Mouse (Mus musculus) ovary, postnatal 36 days (tissue): ENCODE results near the gene Gm21767.
"Not testable (repeated sequence)": the region's sequence is repeated elsewhere in the genome, so short reads cannot be mapped to it uniquely, and the experiment has no call there.

Experiments
- DNase-seq: peaks from one replicate; pipeline ENCODE4 v3.0.0; 2022; ENCODE audit warnings: low spot score, mixed read lengths

Gm21767 gene

GRCm38 (mm10) chrY:13941438-13941837 is at the start of gene Gm21767:
Gene Gm21767, plus strand, starts transcription at chrY:13941738.
- DNase-seq: not testable (repeated sequence)
